19 mouse cellular contexts compared by ENCODE assay signal in genomic region chr7:110279183-110279582, GRCm38 (mm10). TPM values are rescaled to one million over a fixed set of nuclear protein-coding genes. Genes with fewer than 3 reads are reported as not detected.
DNase-seq lines count a peak whose midpoint lies in the region; ATAC-seq and TF ChIP-seq lines count a peak whose summit lies in the region.
"Had no signal": no experiment of that assay in that cellular context is flagged by ENCODE, and none has a peak within 500 bp of the region (broad histone marks: within the 10 kb centered on the region; RNA-seq: fewer than 3 reads in every experiment).

No protein-coding gene starts in this region.

- H3K4me2 ChIP-seq in CH12.LX (ENCODE audit: insufficient read depth, low read depth, poor library complexity, severe bottlenecking), result no peak overlapping the region
- no peak overlapping the region for H3K4me2 ChIP-seq in intestine, embryonic 15.5 days (replicated peaks)
- H3K4me2 ChIP-seq in stomach, postnatal 0 days (replicated peaks; ENCODE audit: low read depth), result no peak overlapping the region
- no peak overlapping the region for H3K4me2 ChIP-seq in heart, embryonic 12.5 days
- H3K4me2 ChIP-seq in liver, embryonic 11.5 days, result no peak overlapping the region
- H3K4me2 ChIP-seq: embryonic facial prominence, embryonic 12.5 days; forebrain, embryonic 15.5 days; heart, embryonic 15.5 days; hindbrain, embryonic 13.5 days had no signal

- ATAC-seq in intestine, embryonic 15.5 days, result peak; percentile 92
- peak; percentile 96 for ATAC-seq in stomach, postnatal 0 days (ENCODE audit: low FRiP score, low TSS enrichment)
- no peak for ATAC-seq in heart, embryonic 12.5 days (ENCODE audit: insufficient number of reproducible peaks, low FRiP score)
- ATAC-seq in liver, embryonic 11.5 days (replicated peaks; ENCODE audit: low FRiP score), result no peak
- ATAC-seq: forebrain, embryonic 15.5 days had no signal

- peak overlapping the region; percentile 17; the same call in 1 of the 2 replicates for H3K27ac ChIP-seq in CH12.LX (ENCODE audit: insufficient read depth, low read depth)
- peak overlapping the region; percentile 54; the same call in 1 of the 2 replicates for H3K27ac ChIP-seq in intestine, embryonic 15.5 days
- H3K27ac ChIP-seq in small intestine, adult 2 months (ENCODE audit: insufficient read depth, low read depth, low read length), result peak overlapping the region; percentile 75
- peak overlapping the region; percentile 81 for H3K27ac ChIP-seq in stomach, postnatal 0 days (replicated peaks)
- no peak overlapping the region for H3K27ac ChIP-seq in heart, embryonic 12.5 days (ENCODE audit: poor library complexity, severe bottlenecking)
- no peak overlapping the region for H3K27ac ChIP-seq in liver, embryonic 11.5 days (ENCODE audit: low read depth, low read length)
- H3K27ac ChIP-seq: embryonic facial prominence, embryonic 12.5 days; forebrain, embryonic 15.5 days; heart, embryonic 15.5 days; hindbrain, embryonic 13.5 days had no signal

- TF ChIP-seq POLR2A in CH12.LX (IDR thresholded peaks at IDR 0.05; ENCODE audit: low read depth, low read length), result peak; percentile 29; the same call in 1 of the 2 replicates
- TF ChIP-seq POLR2A in small intestine, adult 2 months (IDR thresholded peaks at IDR 0.05; ENCODE audit: low read depth, low read length), result no peak

- no peak for TF ChIP-seq RAD21 in CH12.LX (IDR thresholded peaks at IDR 0.05; ENCODE audit: low read depth, low read length)

- TF ChIP-seq CTCF in CH12.LX (conservative IDR thresholded peaks at IDR 0.05 in 1 of 2, IDR thresholded peaks at IDR 0.05 in 1 of 2; ENCODE audit: low read depth in 2 of 2, low read length in 2 of 2), result no peak
- TF ChIP-seq CTCF in small intestine, adult 2 months (IDR thresholded peaks at IDR 0.05; ENCODE audit: extremely low read depth, insufficient read length, insufficient replicate concordance, low read depth, low read length), result no peak
- TF ChIP-seq CTCF in stomach, postnatal 0 days (IDR thresholded peaks at IDR 0.05; ENCODE audit: low read depth), result no peak

- TF ChIP-seq EP300 in CH12.LX (IDR thresholded peaks at IDR 0.05; ENCODE audit: low read length), result no peak
- TF ChIP-seq EP300 in stomach, postnatal 0 days (optimal IDR thresholded peaks at IDR 0.05), result no peak

- peaks cover 78 to 94% of the 10 kb centered on the region in 2 experiments for H3K36me3 ChIP-seq in CH12.LX (replicated peaks in 1 of 2; ENCODE audit: control insufficient read depth in 1 of 2, insufficient read depth in 1 of 2, low read length in 1 of 2)
- H3K36me3 ChIP-seq in intestine, embryonic 15.5 days, result peaks cover 16% of the 10 kb centered on the region
- H3K36me3 ChIP-seq in small intestine, adult 2 months (ENCODE audit: control insufficient read depth, insufficient read depth, low read length), result peaks cover 37% of the 10 kb centered on the region
- peaks cover 18% of the 10 kb centered on the region; the same call in 1 of the 2 replicates for H3K36me3 ChIP-seq in stomach, postnatal 0 days (ENCODE audit: control insufficient read depth, insufficient read depth, low read length)
- H3K36me3 ChIP-seq in heart, embryonic 12.5 days, result peaks cover 70% of the 10 kb centered on the region
- H3K36me3 ChIP-seq in liver, embryonic 11.5 days (ENCODE audit: control insufficient read depth, insufficient read depth, low read length), result peaks cover 20% of the 10 kb centered on the region
- H3K36me3 ChIP-seq: forebrain, embryonic 15.5 days had no signal

- intact Hi-C loops in left cerebral cortex, postnatal 36 days (cut with DNase I), result no loop called here

- H3K27me3 ChIP-seq in CH12.LX (replicated peaks), result no peaks in the 10 kb centered on the region
- H3K27me3 ChIP-seq in intestine, embryonic 15.5 days (replicated peaks), result no peaks in the 10 kb centered on the region
- H3K27me3 ChIP-seq in small intestine, adult 2 months (ENCODE audit: control insufficient read depth, insufficient read depth, low read length), result no peaks in the 10 kb centered on the region
- H3K27me3 ChIP-seq in stomach, postnatal 0 days (ENCODE audit: control insufficient read depth, insufficient read depth, low read length), result no peaks in the 10 kb centered on the region
- peaks cover 11% of the 10 kb centered on the region; the same call in 1 of the 2 replicates for H3K27me3 ChIP-seq in heart, embryonic 12.5 days (replicated peaks)
- no peaks in the 10 kb centered on the region for H3K27me3 ChIP-seq in liver, embryonic 11.5 days (replicated peaks; ENCODE audit: control insufficient read depth, insufficient read depth, low read length)
- H3K27me3 ChIP-seq: embryonic facial prominence, embryonic 12.5 days; forebrain, embryonic 15.5 days; heart, embryonic 15.5 days; hindbrain, embryonic 13.5 days had no signal

- dilution Hi-C loops in CH12.LX (cut with MboI; ENCODE audit: extremely low pct_ligation_motif_present, extremely low pct_unique_long_range_greater_than_20kb, low sequenced_read_pairs), result no loop called here

- no peak for DNase-seq in CH12.LX (ENCODE audit: extremely low read depth)
- DNase-seq in stomach, postnatal 0 days (ENCODE audit: low spot score), result peak; percentile 88
- DNase-seq in left cerebral cortex, postnatal 36 days (ENCODE audit: low spot score in 2 of 2), result no peak
- no peak for DNase-seq in liver, embryonic 11.5 days (ENCODE audit: low spot score)
- DNase-seq: adrenal gland, adult 2 months; adrenal gland, postnatal 25 days; cerebellum, adult 11 months; cerebellum, adult 8-10 months; cerebellum, postnatal 25 days; gastrocnemius, postnatal 36 days; heart, adult 11 months; heart, postnatal 14 days had no signal

- peaks cover 24 to 94% of the 10 kb centered on the region in 2 experiments for H3K4me1 ChIP-seq in CH12.LX (ENCODE audit: control insufficient read depth in 1 of 2, insufficient read depth in 2 of 2)
- no peaks in the 10 kb centered on the region for H3K4me1 ChIP-seq in intestine, embryonic 15.5 days (replicated peaks)
- H3K4me1 ChIP-seq in small intestine, adult 2 months (ENCODE audit: control insufficient read depth, insufficient read depth, insufficient read length, low read length), result peaks cover 16% of the 10 kb centered on the region
- no peaks in the 10 kb centered on the region for H3K4me1 ChIP-seq in stomach, postnatal 0 days (replicated peaks; ENCODE audit: control insufficient read depth, insufficient read depth)
- 0 out of 2 replicates have a peak, but pooled peaks cover 3% of the 10 kb centered on the region for H3K4me1 ChIP-seq in heart, embryonic 12.5 days (replicated peaks)
- no peaks in the 10 kb centered on the region for H3K4me1 ChIP-seq in liver, embryonic 11.5 days (replicated peaks; ENCODE audit: control insufficient read depth, insufficient read depth, low read length)
- H3K4me1 ChIP-seq: embryonic facial prominence, embryonic 12.5 days; forebrain, embryonic 15.5 days; hindbrain, embryonic 13.5 days had no signal

- H3K9me3 ChIP-seq in CH12.LX (replicated peaks; ENCODE audit: low read length), result no peaks in the 10 kb centered on the region
- H3K9me3 ChIP-seq in intestine, embryonic 15.5 days, result no peaks in the 10 kb centered on the region
- no peaks in the 10 kb centered on the region for H3K9me3 ChIP-seq in stomach, postnatal 0 days (ENCODE audit: control insufficient read depth, low read length)
- H3K9me3 ChIP-seq in heart, embryonic 12.5 days (replicated peaks), result no peaks in the 10 kb centered on the region
- no peaks in the 10 kb centered on the region for H3K9me3 ChIP-seq in liver, embryonic 11.5 days (ENCODE audit: control insufficient read depth, low read length)
- H3K9me3 ChIP-seq: embryonic facial prominence, embryonic 12.5 days; forebrain, embryonic 15.5 days; heart, embryonic 15.5 days; hindbrain, embryonic 13.5 days had no signal

- H3K4me3 ChIP-seq in CH12.LX (replicated peaks in 1 of 3; ENCODE audit: low read depth in 2 of 3, low read length in 2 of 3, poor library complexity in 1 of 3), result no peak overlapping the region
- H3K4me3 ChIP-seq in intestine, embryonic 15.5 days (replicated peaks), result no peak overlapping the region
- H3K4me3 ChIP-seq in small intestine, adult 2 months (ENCODE audit: low read depth, low read length), result no peak overlapping the region
- no peak overlapping the region for H3K4me3 ChIP-seq in stomach, postnatal 0 days (ENCODE audit: low read depth, low read length)
- no peak overlapping the region for H3K4me3 ChIP-seq in heart, embryonic 12.5 days
- H3K4me3 ChIP-seq in liver, embryonic 11.5 days (ENCODE audit: low read depth, low read length), result no peak overlapping the region
- H3K4me3 ChIP-seq: embryonic facial prominence, embryonic 12.5 days; forebrain, embryonic 15.5 days; heart, embryonic 15.5 days; hindbrain, embryonic 13.5 days had no signal

- in situ Hi-C loops in CH12.LX (cut with MboI; ENCODE audit: low pct_ligation_motif_present, low pct_unique_long_range_greater_than_20kb, low sequenced_read_pairs), result loop anchor here (25.0 kb wide), 1 partner anchor 158 kb away; no protein-coding TSS in a partner anchor

- WGBS in intestine, embryonic 15.5 days, result 78% methylated on average over 4 of the region's 4 CpGs
- 43% methylated on average over 4 of the region's 4 CpGs for WGBS in small intestine, adult 2 months
- WGBS in stomach, postnatal 0 days, result 61% methylated on average over 4 of the region's 4 CpGs
- 90% methylated on average over 4 of the region's 4 CpGs for WGBS in heart, embryonic 12.5 days
- WGBS in liver, embryonic 11.5 days, result 89% methylated on average over 4 of the region's 4 CpGs

- no peak overlapping the region for H3K9ac ChIP-seq in CH12.LX (ENCODE audit: insufficient read depth, low read depth)
- H3K9ac ChIP-seq in intestine, embryonic 15.5 days, result no peak overlapping the region
- H3K9ac ChIP-seq in stomach, postnatal 0 days (ENCODE audit: low read length), result no peak overlapping the region
- no peak overlapping the region for H3K9ac ChIP-seq in heart, embryonic 12.5 days
- H3K9ac ChIP-seq in liver, embryonic 11.5 days (ENCODE audit: low read depth, low read length), result no peak overlapping the region
- H3K9ac ChIP-seq: embryonic facial prominence, embryonic 12.5 days; forebrain, embryonic 15.5 days; heart, embryonic 15.5 days; hindbrain, embryonic 13.5 days had no signal

- H3K79me2 ChIP-seq in CH12.LX (replicated peaks; ENCODE audit: control insufficient read depth, extremely low read depth, insufficient read depth, poor library complexity, severe bottlenecking), result peaks cover 15% of the 10 kb centered on the region

TF ChIP-seq in CH12.LX, 34 proteins besides CTCF, POLR2A, EP300 and RAD21 (continues in another document):
- no peak for TF ChIP-seq JUND (conservative IDR thresholded peaks at IDR 0.05; ENCODE audit: low read depth, low read length)
- no peak for TF ChIP-seq BHLHE40 (IDR thresholded peaks at IDR 0.05; ENCODE audit: low read depth, low read length)

RNA-seq across cellular contexts. Expression of gene Swap70, which starts 57.7 kb away (rescaled TPM):
- 296 and 297 TPM in 2 replicates for total RNA-seq in CH12.LX (2012; rRNA removed)
- total RNA-seq in CH12.LX (2014; rRNA removed), result 398 and 409 TPM in 2 replicates
- 370 and 388 TPM in 2 replicates for polyA plus RNA-seq in CH12.LX (2012; ENCODE audit: insufficient read length, low read depth)
- 29.9 and 30.7 TPM in 2 replicates for polyA plus RNA-seq in intestine, embryonic 15.5 days (2015; fragmentation: Nextera tagmentation; extraction: Ambion mirVana)
- 4.3 and 9.7 TPM in 2 replicates for polyA plus RNA-seq in small intestine, adult 2 months (2012; rRNA removed)
- polyA plus RNA-seq in stomach, postnatal 0 days (2015; fragmentation: Nextera tagmentation; extraction: Ambion mirVana), result 10.7 and 10.8 TPM in 2 replicates
- total RNA-seq in left cerebral cortex, postnatal 36 days (2021), result 10 to 100 TPM; 11.0 to 13.7 TPM
- 22.6 and 23.1 TPM in 2 replicates for polyA plus RNA-seq in heart, embryonic 12.5 days (2016; fragmentation: Nextera tagmentation; extraction: Ambion mirVana)
- polyA plus RNA-seq in liver, embryonic 11.5 days (2014; fragmentation: Nextera tagmentation; extraction: Ambion mirVana), result 19.6 and 25.3 TPM in 2 replicates

Comparison
In these comparisons a context has a peak if more than half of its experiments do, and no peak if none do; other contexts are left out.
1. H3K27ac ChIP-seq: peak in CH12.LX (single experiment), intestine, embryonic 15.5 days (single experiment), small intestine, adult 2 months (single experiment) and stomach, postnatal 0 days (single experiment); none in heart, embryonic 12.5 days (single experiment) and liver, embryonic 11.5 days (single experiment).
2. ATAC-seq: peak in intestine, embryonic 15.5 days (single experiment) and stomach, postnatal 0 days (single experiment); none in heart, embryonic 12.5 days (single experiment) and liver, embryonic 11.5 days (single experiment).
3. RNA of gene Swap70, which starts 57.7 kb away (polyA plus RNA-seq): 370 to 388 TPM in CH12.LX; 29.9 to 30.7 TPM in intestine, embryonic 15.5 days, 22.6 to 23.1 TPM in heart, embryonic 12.5 days, 19.6 to 25.3 TPM in liver, embryonic 11.5 days, 10.7 to 10.8 TPM in stomach, postnatal 0 days and 4.3 to 9.7 TPM in small intestine, adult 2 months; every median in the first group is over 10 times any median in the second.